Mouse (Mus musculus): ENCODE measurements around the gene Rps23.
"Not testable (repeated sequence)": the region's sequence is repeated elsewhere in the genome, so short reads cannot be mapped to it uniquely, and the experiment has no call there.

DNA sequence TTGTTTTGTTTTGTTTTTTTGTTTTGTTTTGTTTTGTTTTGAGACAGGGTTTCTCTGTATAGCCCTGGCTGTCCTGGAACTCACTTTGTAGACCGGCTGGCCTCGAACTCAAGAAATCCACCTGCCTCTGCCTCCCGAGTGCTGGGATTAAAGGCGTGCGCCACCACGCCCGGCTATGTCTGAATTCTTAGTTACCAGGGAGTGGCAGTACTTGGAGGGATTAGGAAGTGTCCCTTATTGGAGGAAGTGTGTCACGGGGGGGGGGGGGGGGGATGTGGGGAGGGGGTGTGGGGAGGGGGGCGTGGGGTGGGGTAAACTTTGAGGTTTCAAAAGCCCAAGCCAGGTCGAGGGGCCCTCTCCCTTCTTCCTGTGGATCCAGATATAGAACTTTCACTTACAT is 5.5 kb downstream of the Rps23 start:
- not testable (repeated sequence) for TF ChIP-seq CTCF (IDR thresholded peaks at IDR 0.05; ENCODE audit: low read depth, low read length); POLR2A (IDR thresholded peaks at IDR 0.05; ENCODE audit: extremely low read depth, insufficient read depth, low read length)
